8 mouse cellular contexts compared by ENCODE assay signal in the genomic region with DNA sequence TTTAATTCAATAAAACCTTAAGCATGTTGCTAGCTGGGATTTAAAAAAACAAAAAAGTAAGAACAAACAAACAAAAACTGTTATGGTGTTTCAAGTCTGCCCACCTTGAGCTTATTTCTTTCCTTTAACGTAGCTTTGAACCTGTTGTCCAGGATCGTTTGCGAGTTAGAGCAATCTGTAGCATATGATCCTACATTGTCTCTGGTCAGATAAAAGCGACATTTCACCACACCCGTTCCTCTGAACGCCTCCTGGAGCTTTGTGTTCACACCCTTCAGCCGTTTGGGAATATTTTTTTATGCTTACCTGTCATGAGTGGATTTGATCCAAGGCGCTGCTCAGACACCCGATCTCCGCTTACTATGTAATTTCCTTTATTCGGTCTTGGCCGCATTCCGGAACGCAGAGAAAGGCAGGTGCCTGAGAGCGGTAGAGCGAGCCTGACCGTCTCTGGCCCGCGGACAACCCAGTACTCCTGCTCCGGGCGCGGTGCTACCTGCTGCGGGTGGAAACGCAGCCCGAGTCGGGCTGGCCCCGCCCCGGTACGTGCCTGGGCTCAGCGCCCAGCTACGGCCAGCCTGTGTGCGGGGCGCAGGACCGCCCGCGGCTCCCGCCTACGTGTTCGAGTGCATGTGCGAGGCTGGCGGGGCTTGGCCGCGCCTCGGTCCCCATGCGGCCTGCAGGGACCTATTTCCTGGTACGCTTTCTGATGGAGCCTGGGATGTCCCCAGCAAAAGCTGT. TPM values are rescaled to one million over a fixed set of nuclear protein-coding genes. Genes with fewer than 3 reads are reported as not detected.
A peak's percentile ranks its signal among the peaks of the same experiment; 100 is the strongest.
DNase-seq lines count a peak whose midpoint lies in the region; ATAC-seq and TF ChIP-seq lines count a peak whose summit lies in the region.

No protein-coding gene starts in this region.

- H3K36me3 ChIP-seq in embryonic facial prominence, embryonic 14.5 days (ENCODE audit: control insufficient read depth, insufficient read depth, low read length) = peaks cover 27% of the 10 kb centered on the region
- H3K36me3 ChIP-seq in heart, embryonic 13.5 days = peaks cover 31% of the 10 kb centered on the region
- peaks cover 18% of the 10 kb centered on the region; the same call in 1 of the 2 replicates for H3K36me3 ChIP-seq in kidney, embryonic 14.5 days (ENCODE audit: control insufficient read depth, insufficient read depth, low read length)
- H3K36me3 ChIP-seq in liver, embryonic 12.5 days = peaks cover 14% of the 10 kb centered on the region
- H3K36me3 ChIP-seq in midbrain, postnatal 0 days (ENCODE audit: insufficient read depth, low read length) = no peaks in the 10 kb centered on the region
- no peaks in the 10 kb centered on the region for H3K36me3 ChIP-seq in stomach, postnatal 0 days (ENCODE audit: control insufficient read depth, insufficient read depth, low read length)

- no peaks in the 10 kb centered on the region for H3K27me3 ChIP-seq in embryonic facial prominence, embryonic 14.5 days (replicated peaks; ENCODE audit: control insufficient read depth, insufficient read depth, low read length)
- H3K27me3 ChIP-seq in heart, embryonic 13.5 days (replicated peaks) = no peaks in the 10 kb centered on the region
- H3K27me3 ChIP-seq in kidney, embryonic 14.5 days (ENCODE audit: control insufficient read depth, insufficient read depth, low read length) = no peaks in the 10 kb centered on the region
- H3K27me3 ChIP-seq in liver, embryonic 12.5 days (replicated peaks) = no peaks in the 10 kb centered on the region
- H3K27me3 ChIP-seq in midbrain, postnatal 0 days (ENCODE audit: insufficient read depth, low read length) = no peaks in the 10 kb centered on the region
- H3K27me3 ChIP-seq in stomach, postnatal 0 days (ENCODE audit: control insufficient read depth, insufficient read depth, low read length) = no peaks in the 10 kb centered on the region

- TF ChIP-seq CTCF in midbrain, postnatal 0 days (IDR thresholded peaks at IDR 0.05) = no peak
- TF ChIP-seq CTCF in stomach, postnatal 0 days (IDR thresholded peaks at IDR 0.05; ENCODE audit: low read depth) = no peak

- H3K9me3 ChIP-seq in embryonic facial prominence, embryonic 14.5 days (ENCODE audit: control insufficient read depth, low read length) = no peaks in the 10 kb centered on the region
- no peaks in the 10 kb centered on the region for H3K9me3 ChIP-seq in heart, embryonic 13.5 days
- no peaks in the 10 kb centered on the region for H3K9me3 ChIP-seq in kidney, embryonic 14.5 days (ENCODE audit: control insufficient read depth, low read length)
- no peaks in the 10 kb centered on the region for H3K9me3 ChIP-seq in liver, embryonic 12.5 days (replicated peaks)
- H3K9me3 ChIP-seq in midbrain, postnatal 0 days (ENCODE audit: low read length) = no peaks in the 10 kb centered on the region
- H3K9me3 ChIP-seq in stomach, postnatal 0 days (ENCODE audit: control insufficient read depth, low read length) = no peaks in the 10 kb centered on the region

- peak; percentile 18 to 61 for DNase-seq in spleen, postnatal 4 days (ENCODE audit: low spot score in 2 of 2)
- no peak for DNase-seq in spleen, adult 12 weeks (ENCODE audit: low spot score)
- peak; percentile 75 for DNase-seq in embryonic facial prominence, embryonic 14.5 days (ENCODE audit: low spot score)
- DNase-seq in midbrain, postnatal 0 days (ENCODE audit: low spot score) = peak; percentile 60
- peak; percentile 71 for DNase-seq in stomach, postnatal 0 days (ENCODE audit: low spot score)

- peak overlapping the region; percentile 72 for H3K4me2 ChIP-seq in embryonic facial prominence, embryonic 14.5 days (ENCODE audit: low read depth, low read length)
- peak overlapping the region; percentile 70 for H3K4me2 ChIP-seq in heart, embryonic 13.5 days
- H3K4me2 ChIP-seq in kidney, embryonic 14.5 days (replicated peaks; ENCODE audit: low read depth, low read length) = peak overlapping the region; percentile 73
- peak overlapping the region; percentile 68 for H3K4me2 ChIP-seq in liver, embryonic 12.5 days
- peak overlapping the region; percentile 93 for H3K4me2 ChIP-seq in midbrain, postnatal 0 days (ENCODE audit: low read depth, low read length, poor library complexity, severe bottlenecking)
- H3K4me2 ChIP-seq in stomach, postnatal 0 days (replicated peaks; ENCODE audit: low read depth) = peak overlapping the region; percentile 73

- H3K27ac ChIP-seq in embryonic facial prominence, embryonic 14.5 days (replicated peaks; ENCODE audit: low read depth, low read length) = peak overlapping the region; percentile 52
- H3K27ac ChIP-seq in heart, embryonic 13.5 days (replicated peaks) = peak overlapping the region; percentile 81
- H3K27ac ChIP-seq in kidney, embryonic 14.5 days (ENCODE audit: low read depth, low read length) = no peak overlapping the region
- no peak overlapping the region for H3K27ac ChIP-seq in liver, embryonic 12.5 days
- H3K27ac ChIP-seq in midbrain, postnatal 0 days (ENCODE audit: low read depth, low read length) = no peak overlapping the region
- H3K27ac ChIP-seq in stomach, postnatal 0 days (replicated peaks) = no peak overlapping the region

- TF ChIP-seq EP300 in stomach, postnatal 0 days (optimal IDR thresholded peaks at IDR 0.05) = no peak

- whole genome bisulfite sequencing in embryonic facial prominence, embryonic 14.5 days = 8% methylated on average over 40 of the region's 46 CpGs
- 4% methylated on average over 46 of the region's 46 CpGs for WGBS in heart, embryonic 13.5 days
- WGBS in kidney, embryonic 14.5 days = 5% methylated on average over 46 of the region's 46 CpGs
- WGBS in liver, embryonic 12.5 days (ENCODE audit: insufficient replicate concordance) = 15% methylated on average over 46 of the region's 46 CpGs
- 6% methylated on average over 46 of the region's 46 CpGs for WGBS in midbrain, postnatal 0 days
- 7% methylated on average over 46 of the region's 46 CpGs for WGBS in stomach, postnatal 0 days

- peak overlapping the region; percentile 35 for H3K4me3 ChIP-seq in embryonic facial prominence, embryonic 14.5 days (ENCODE audit: low read depth, low read length)
- H3K4me3 ChIP-seq in heart, embryonic 13.5 days = peak overlapping the region; percentile 55
- H3K4me3 ChIP-seq in kidney, embryonic 14.5 days (ENCODE audit: low read length) = peak overlapping the region; percentile 30
- H3K4me3 ChIP-seq in liver, embryonic 12.5 days = peak overlapping the region; percentile 46
- peak overlapping the region; percentile 50 for H3K4me3 ChIP-seq in midbrain, postnatal 0 days (ENCODE audit: low read depth, low read length)
- peak overlapping the region; percentile 38 for H3K4me3 ChIP-seq in stomach, postnatal 0 days (ENCODE audit: low read depth, low read length)

- ATAC-seq in embryonic facial prominence, embryonic 14.5 days (ENCODE audit: low read depth) = peak; percentile 88
- peak; percentile 78 for ATAC-seq in heart, embryonic 13.5 days (ENCODE audit: extremely low read depth, insufficient number of reproducible peaks, low FRiP score, low TSS enrichment)
- peak; percentile 82 for ATAC-seq in kidney, embryonic 14.5 days (ENCODE audit: low FRiP score, low TSS enrichment)
- peak; percentile 64 for ATAC-seq in liver, embryonic 12.5 days
- peak; percentile 80 for ATAC-seq in midbrain, postnatal 0 days (ENCODE audit: low FRiP score)
- ATAC-seq in stomach, postnatal 0 days (ENCODE audit: low FRiP score, low TSS enrichment) = peak; percentile 86

- peak overlapping the region; percentile 48; the same call in 1 of the 2 replicates for H3K9ac ChIP-seq in embryonic facial prominence, embryonic 14.5 days (ENCODE audit: low read depth, low read length)
- H3K9ac ChIP-seq in heart, embryonic 13.5 days = peak overlapping the region; percentile 82
- peak overlapping the region; percentile 44; the same call in 1 of the 2 replicates for H3K9ac ChIP-seq in kidney, embryonic 14.5 days (ENCODE audit: low read depth, low read length)
- peak overlapping the region; percentile 54 for H3K9ac ChIP-seq in liver, embryonic 12.5 days
- peak overlapping the region; percentile 71 for H3K9ac ChIP-seq in midbrain, postnatal 0 days (replicated peaks; ENCODE audit: low read length, poor library complexity, severe bottlenecking)
- H3K9ac ChIP-seq in stomach, postnatal 0 days (ENCODE audit: low read length) = peak overlapping the region; percentile 47; the same call in 1 of the 2 replicates

- H3K4me1 ChIP-seq in embryonic facial prominence, embryonic 14.5 days (ENCODE audit: control insufficient read depth, insufficient read depth, low read length) = peaks cover 3% of the 10 kb centered on the region; the same call in 1 of the 2 replicates
- peaks cover 38% of the 10 kb centered on the region for H3K4me1 ChIP-seq in heart, embryonic 13.5 days
- peaks cover 5% of the 10 kb centered on the region; the same call in 1 of the 2 replicates for H3K4me1 ChIP-seq in kidney, embryonic 14.5 days (ENCODE audit: control insufficient read depth, insufficient read depth, low read length)
- H3K4me1 ChIP-seq in liver, embryonic 12.5 days = peaks cover 34% of the 10 kb centered on the region
- H3K4me1 ChIP-seq in midbrain, postnatal 0 days (ENCODE audit: insufficient read depth, low read length) = no peaks in the 10 kb centered on the region
- H3K4me1 ChIP-seq in stomach, postnatal 0 days (replicated peaks; ENCODE audit: control insufficient read depth, insufficient read depth) = no peaks in the 10 kb centered on the region; the same call in 1 of the 2 replicates

RNA-seq across cellular contexts. Expression of a gene that starts 12.0 kb away (rescaled TPM):
- 9.2 and 10.2 TPM in 2 replicates for polyA plus RNA-seq in embryonic facial prominence, embryonic 14.5 days (2014; fragmentation: Nextera tagmentation; extraction: Ambion mirVana)
- 7.8 and 9.9 TPM in 2 replicates for polyA plus RNA-seq in heart, embryonic 13.5 days (2015; fragmentation: Nextera tagmentation; extraction: Ambion mirVana)
- polyA plus RNA-seq in kidney, embryonic 14.5 days (2014; fragmentation: Nextera tagmentation; extraction: Ambion mirVana) = 8.7 and 13.9 TPM in 2 replicates
- 4.6 and 6.9 TPM in 2 replicates for polyA plus RNA-seq in liver, embryonic 12.5 days (2016; fragmentation: Nextera tagmentation; extraction: Ambion mirVana)
- total RNA-seq in midbrain, postnatal 0 days (2014; rRNA removed) = not detected in 2 replicates
- polyA plus RNA-seq in midbrain, postnatal 0 days (2015; fragmentation: Nextera tagmentation; extraction: Ambion mirVana) = 14.7 and 15.7 TPM in 2 replicates
- polyA plus RNA-seq in stomach, postnatal 0 days (2015; fragmentation: Nextera tagmentation; extraction: Ambion mirVana) = 5.7 and 7.0 TPM in 2 replicates

RNA-seq across cellular contexts. Expression of a gene that starts 14.8 kb away (rescaled TPM):
- 14.7 and 17.8 TPM in 2 replicates for polyA plus RNA-seq in embryonic facial prominence, embryonic 14.5 days (2014; fragmentation: Nextera tagmentation; extraction: Ambion mirVana)
- 15.3 and 16.7 TPM in 2 replicates for polyA plus RNA-seq in heart, embryonic 13.5 days (2015; fragmentation: Nextera tagmentation; extraction: Ambion mirVana)
- 15.1 and 16.1 TPM in 2 replicates for polyA plus RNA-seq in kidney, embryonic 14.5 days (2014; fragmentation: Nextera tagmentation; extraction: Ambion mirVana)
- 8.9 and 9.5 TPM in 2 replicates for polyA plus RNA-seq in liver, embryonic 12.5 days (2016; fragmentation: Nextera tagmentation; extraction: Ambion mirVana)
- total RNA-seq in midbrain, postnatal 0 days (2014; rRNA removed) = 13.4 and 22.0 TPM in 2 replicates
- polyA plus RNA-seq in midbrain, postnatal 0 days (2015; fragmentation: Nextera tagmentation; extraction: Ambion mirVana) = 21.7 and 23.4 TPM in 2 replicates
- 8.9 and 9.4 TPM in 2 replicates for polyA plus RNA-seq in stomach, postnatal 0 days (2015; fragmentation: Nextera tagmentation; extraction: Ambion mirVana)

RNA-seq across cellular contexts. Expression of a gene that starts 48.0 kb away (rescaled TPM):
- polyA plus RNA-seq in embryonic facial prominence, embryonic 14.5 days (2014; fragmentation: Nextera tagmentation; extraction: Ambion mirVana) = 5.4 and 5.5 TPM in 2 replicates
- polyA plus RNA-seq in heart, embryonic 13.5 days (2015; fragmentation: Nextera tagmentation; extraction: Ambion mirVana) = 0.45 and 0.57 TPM in 2 replicates
- polyA plus RNA-seq in kidney, embryonic 14.5 days (2014; fragmentation: Nextera tagmentation; extraction: Ambion mirVana) = 0.24 and 1.2 TPM in 2 replicates
- 0.07 and 0.17 TPM in 2 replicates for polyA plus RNA-seq in liver, embryonic 12.5 days (2016; fragmentation: Nextera tagmentation; extraction: Ambion mirVana)
- 77.3 and 94.8 TPM in 2 replicates for total RNA-seq in midbrain, postnatal 0 days (2014; rRNA removed)
- 91.6 and 95.2 TPM in 2 replicates for polyA plus RNA-seq in midbrain, postnatal 0 days (2015; fragmentation: Nextera tagmentation; extraction: Ambion mirVana)
- polyA plus RNA-seq in stomach, postnatal 0 days (2015; fragmentation: Nextera tagmentation; extraction: Ambion mirVana) = 11.0 and 11.2 TPM in 2 replicates

RNA-seq across cellular contexts. Expression of a gene that starts 48.3 kb away (rescaled TPM):
- 91.8 and 103 TPM in 2 replicates for polyA plus RNA-seq in embryonic facial prominence, embryonic 14.5 days (2014; fragmentation: Nextera tagmentation; extraction: Ambion mirVana)
- polyA plus RNA-seq in heart, embryonic 13.5 days (2015; fragmentation: Nextera tagmentation; extraction: Ambion mirVana) = 124 and 131 TPM in 2 replicates
- 64.9 and 114 TPM in 2 replicates for polyA plus RNA-seq in kidney, embryonic 14.5 days (2014; fragmentation: Nextera tagmentation; extraction: Ambion mirVana)
- polyA plus RNA-seq in liver, embryonic 12.5 days (2016; fragmentation: Nextera tagmentation; extraction: Ambion mirVana) = 33.3 and 34.1 TPM in 2 replicates
- total RNA-seq in midbrain, postnatal 0 days (2014; rRNA removed) = 104 and 119 TPM in 2 replicates
- polyA plus RNA-seq in midbrain, postnatal 0 days (2015; fragmentation: Nextera tagmentation; extraction: Ambion mirVana) = 55.9 and 62.6 TPM in 2 replicates
- 30.0 and 30.4 TPM in 2 replicates for polyA plus RNA-seq in stomach, postnatal 0 days (2015; fragmentation: Nextera tagmentation; extraction: Ambion mirVana)

Comparison
In these comparisons a context has a peak if more than half of its experiments do, and no peak if none do; other contexts are left out.
1. H3K27ac ChIP-seq: peak in embryonic facial prominence, embryonic 14.5 days (single experiment) and heart, embryonic 13.5 days (single experiment); none in kidney, embryonic 14.5 days (single experiment), liver, embryonic 12.5 days (single experiment), midbrain, postnatal 0 days (single experiment) and stomach, postnatal 0 days (single experiment).
2. Peak in every context shown above with its lines, with median percentiles within 50 percentile points of each other: ATAC-seq, H3K4me2 ChIP-seq, H3K4me3 ChIP-seq and H3K9ac ChIP-seq.